Mouse (Mus musculus) MN1 (cell line): ENCODE measurements around the gene Pgs1.
A peak's percentile ranks its signal among the peaks of the same experiment; 100 is the strongest.

Experiments
- DNase-seq: peaks from one replicate; pipeline ENCODE4 v3.0.0-alpha.2; 2016; ENCODE audit warnings: low spot score

Gene Pgs1

GRCm38 (mm10) chr11:117986126-117987031 lies at the start of gene Pgs1:
Pgs1 (plus strand) TSS chr11:117986292.
- DNase-seq = peak; percentile 93

- no peak for DNase-seq
Measured at GRCm38 (mm10) chr11:117939004-117939730, 46.9 kb upstream of the Pgs1 start.

- peak; percentile 81 for DNase-seq
Measured at GRCm38 (mm10) chr11:117939741-117940285, 46.3 kb upstream of the Pgs1 start.

- DNase-seq = no peak
Measured at GRCm38 (mm10) chr11:117940881-117941280, 45.2 kb upstream of the Pgs1 start.

DNA sequence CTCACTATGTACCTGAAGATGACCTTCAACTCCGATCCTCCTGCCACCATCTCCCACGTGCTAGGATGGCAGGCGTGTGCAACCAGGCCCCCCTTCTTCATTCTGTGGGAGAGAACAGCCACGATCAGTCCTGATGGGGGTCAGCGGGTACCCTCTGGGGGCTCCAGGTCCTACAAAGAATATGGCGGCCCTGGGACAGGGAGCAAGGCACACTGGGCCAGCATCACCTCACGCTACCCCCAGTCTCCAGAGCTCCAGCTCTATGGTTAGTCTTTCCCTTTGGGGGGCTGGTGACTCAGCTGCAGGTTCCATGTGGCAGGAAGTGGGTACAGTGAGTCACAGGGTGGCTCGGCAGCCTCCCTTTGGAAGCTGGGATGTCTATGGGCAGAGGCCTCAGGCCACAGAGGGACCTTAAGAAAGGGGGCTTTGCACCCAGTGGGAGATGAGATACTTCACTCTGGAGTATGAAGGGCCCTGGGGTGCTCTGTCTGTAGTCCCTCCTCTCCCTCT lies 44.7 kb upstream of the Pgs1 start:
- no peak for DNase-seq

GRCm38 (mm10) chr11:117941848-117942247 lies 44.2 kb upstream of the Pgs1 start:
- DNase-seq = no peak

DNA sequence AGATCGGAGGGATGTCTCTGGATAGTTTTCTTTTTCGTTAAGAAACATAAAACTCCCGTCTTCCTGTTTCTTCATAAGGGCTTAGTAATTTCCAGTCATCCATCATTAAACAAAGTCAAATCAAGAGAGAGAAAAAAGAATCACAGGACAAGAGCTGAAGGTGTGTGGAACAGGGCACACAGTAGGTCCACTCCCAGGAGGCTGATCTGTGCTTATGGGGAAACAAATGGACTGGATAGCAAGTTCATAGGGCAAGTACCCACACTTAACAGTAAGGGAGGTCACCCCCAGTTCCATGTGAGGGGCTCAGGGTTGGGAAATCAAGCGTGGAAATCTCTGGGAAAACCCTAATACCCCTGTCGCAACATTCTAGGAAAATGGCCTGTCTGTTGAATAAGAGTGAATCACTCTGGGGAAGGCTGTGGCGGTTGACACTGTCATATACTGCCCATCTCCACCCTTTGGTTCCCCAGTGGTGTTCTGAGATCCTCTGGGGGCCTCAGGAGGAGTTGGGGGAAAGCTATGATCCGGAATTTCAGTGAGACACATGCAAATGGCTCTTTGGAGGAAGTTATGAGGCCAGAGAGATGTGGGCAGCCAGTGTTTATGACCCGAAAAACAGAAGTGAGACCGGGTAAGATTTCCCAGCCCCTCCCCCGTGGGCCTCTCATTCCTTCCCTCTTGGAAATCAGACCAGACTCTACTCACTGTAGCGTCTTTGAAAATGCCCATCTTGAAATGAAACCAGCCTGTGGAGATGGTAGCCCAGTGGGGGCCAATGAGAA lies 39.7 kb upstream of the Pgs1 start:
- DNase-seq = no peak

- no peak for DNase-seq
Measured at GRCm38 (mm10) chr11:117946996-117947419, 39.1 kb upstream of the Pgs1 start.

GRCm38 (mm10) chr11:117949392-117950091 lies 36.5 kb upstream of the Pgs1 start:
- DNase-seq = peak; percentile 46

DNA sequence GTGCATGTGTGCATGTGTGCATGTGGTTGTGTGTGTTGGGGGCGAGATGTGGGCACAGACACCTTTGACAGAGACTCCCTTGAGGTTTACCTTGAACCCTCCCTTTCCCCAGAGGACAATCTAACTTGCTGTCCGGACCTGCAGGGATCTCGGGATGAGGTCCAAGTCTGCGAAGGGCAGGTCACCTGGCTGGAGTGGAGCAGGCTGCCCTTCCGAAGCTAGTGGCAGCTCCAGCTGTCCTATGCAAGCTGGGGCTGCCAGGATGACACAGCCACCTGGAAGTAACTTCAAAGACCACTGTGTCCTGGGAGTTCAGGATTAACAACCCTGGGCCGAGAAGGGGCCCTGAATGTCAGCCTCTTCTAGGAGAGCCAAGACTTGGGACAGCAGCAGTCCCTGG lies 34.7 kb upstream of the Pgs1 start:
- no peak for DNase-seq

DNA sequence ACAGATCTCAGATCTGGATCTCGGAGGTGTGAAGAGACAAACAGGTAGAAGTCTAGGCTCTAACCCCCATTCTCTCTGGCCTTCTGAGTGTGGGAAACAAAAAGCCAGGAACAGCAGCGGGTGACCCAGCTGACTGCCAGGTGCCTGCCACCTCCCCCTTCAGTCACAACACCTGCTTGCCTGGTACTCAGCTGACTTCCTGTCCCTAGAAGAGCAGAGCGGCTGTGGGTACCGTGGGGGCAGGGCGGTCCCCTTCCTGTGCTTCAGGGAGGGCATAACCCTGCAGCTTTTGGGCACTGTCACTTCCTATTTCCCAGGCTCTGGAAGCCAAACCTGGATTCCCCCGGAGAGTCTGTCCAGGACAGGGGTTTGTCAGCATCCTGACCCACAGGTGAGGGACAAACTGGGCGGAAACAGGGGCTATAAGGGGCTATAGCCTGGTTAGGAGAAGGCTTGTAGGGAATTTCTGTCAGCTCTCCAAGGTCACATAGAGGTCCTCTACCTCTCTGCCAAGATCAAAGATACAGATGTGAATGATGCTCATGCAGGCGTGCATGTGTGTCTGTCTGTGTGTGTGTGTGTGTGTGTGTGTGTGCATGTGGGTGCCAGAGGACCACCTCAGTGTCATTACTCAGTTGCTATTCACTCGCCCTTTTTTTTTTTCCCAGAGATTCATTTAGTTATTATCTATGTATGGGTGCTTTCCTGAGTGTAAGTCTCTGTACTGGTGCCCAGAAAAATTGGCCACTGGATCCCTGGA lies 33.7 kb upstream of the Pgs1 start:
- DNase-seq = no peak

DNA sequence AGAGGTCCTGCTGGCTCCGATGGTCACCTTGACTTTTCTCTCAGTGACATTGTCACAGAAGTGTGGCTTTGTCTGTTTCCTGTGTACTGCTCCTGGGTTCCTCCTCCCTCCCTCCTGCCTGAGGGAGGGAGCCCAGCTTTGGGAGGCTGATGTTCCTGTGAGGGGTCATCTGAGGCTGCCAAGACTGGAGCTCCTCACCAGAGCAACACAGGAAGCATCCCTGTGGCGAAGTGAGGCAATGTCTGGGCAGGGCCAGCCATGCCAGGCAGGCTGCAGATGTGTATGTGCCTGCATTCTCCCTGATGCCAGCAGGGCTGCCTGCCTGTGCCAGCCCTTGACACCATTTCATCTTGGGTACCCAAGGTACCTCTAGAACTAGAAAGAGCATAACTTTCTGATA lies 32.0 kb upstream of the Pgs1 start:
- DNase-seq = peak; percentile 73

GRCm38 (mm10) chr11:117954819-117955218 lies 31.3 kb upstream of the Pgs1 start:
- DNase-seq = no peak

- DNase-seq = no peak
Measured at GRCm38 (mm10) chr11:117955621-117956020, 30.5 kb upstream of the Pgs1 start.

DNA sequence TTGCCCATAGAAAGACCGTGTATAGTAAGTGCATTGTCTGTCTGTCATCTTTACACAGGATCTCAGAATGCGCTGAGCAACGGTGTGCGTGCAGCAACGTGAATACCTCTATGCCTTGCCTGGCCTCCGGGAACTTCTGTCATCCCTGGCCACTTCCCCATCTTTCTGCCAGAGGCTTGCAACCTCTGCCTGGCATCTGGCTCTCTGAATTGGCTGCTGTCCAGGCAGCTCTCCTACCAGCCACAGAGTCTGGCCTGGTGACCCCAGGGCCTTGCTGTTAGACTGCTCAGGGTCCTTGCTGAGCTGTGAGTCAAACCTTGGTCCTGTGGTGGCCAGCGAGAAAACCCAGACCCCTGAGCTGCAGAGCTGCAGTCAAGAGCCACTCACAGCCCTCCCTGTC lies 27.9 kb upstream of the Pgs1 start:
- DNase-seq = peak; percentile 84

- DNase-seq = no peak
Measured at GRCm38 (mm10) chr11:117959166-117959565, 26.9 kb upstream of the Pgs1 start.

- DNase-seq = no peak
Measured at GRCm38 (mm10) chr11:117959741-117960381, 26.2 kb upstream of the Pgs1 start.

GRCm38 (mm10) chr11:117960601-117961000 lies 25.5 kb upstream of the Pgs1 start:
- no peak for DNase-seq

DNA sequence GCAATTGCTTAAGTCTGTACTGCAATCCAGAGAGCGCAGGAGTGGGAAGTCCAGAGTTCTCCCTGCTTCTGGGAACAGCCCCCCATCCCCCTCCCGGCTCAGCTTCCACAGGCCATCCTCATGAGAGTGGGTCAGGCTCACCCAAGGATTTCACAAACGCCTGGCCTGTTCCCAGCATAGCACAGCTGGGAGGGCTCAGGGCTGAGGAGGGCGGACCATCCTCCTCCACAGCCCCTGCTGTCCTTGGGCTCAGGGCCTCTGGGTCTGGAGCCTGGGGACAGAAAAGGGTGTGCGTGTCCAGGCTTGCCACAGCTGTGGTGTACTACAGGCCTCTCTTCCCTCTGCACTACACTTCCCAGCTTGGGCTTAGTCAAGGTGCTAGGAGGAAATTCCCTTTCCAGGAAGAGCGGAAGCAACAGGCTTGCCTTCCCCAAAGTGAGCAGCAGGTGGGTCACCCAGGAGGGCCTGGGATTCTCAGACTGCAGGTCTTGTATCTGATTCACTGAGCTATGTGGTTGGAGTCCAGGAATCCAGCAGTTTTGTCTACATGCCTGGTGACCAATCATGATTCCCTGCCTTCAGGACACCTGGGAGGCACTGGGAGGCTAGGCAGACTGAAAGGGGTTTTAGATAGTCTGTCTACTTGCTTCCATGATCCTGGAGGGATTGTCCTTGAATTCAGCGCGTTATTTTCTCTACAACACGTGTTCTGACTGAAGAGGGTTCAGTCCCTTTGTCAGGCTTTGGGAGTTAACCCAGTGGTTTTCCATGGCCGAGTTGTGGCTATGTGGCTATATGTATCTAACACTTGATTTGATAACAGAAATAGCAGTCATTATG lies 23.6 kb upstream of the Pgs1 start:
- DNase-seq = peak; percentile 40
